Mouse (Mus musculus): ENCODE results near the gene Tefm.

DNA sequence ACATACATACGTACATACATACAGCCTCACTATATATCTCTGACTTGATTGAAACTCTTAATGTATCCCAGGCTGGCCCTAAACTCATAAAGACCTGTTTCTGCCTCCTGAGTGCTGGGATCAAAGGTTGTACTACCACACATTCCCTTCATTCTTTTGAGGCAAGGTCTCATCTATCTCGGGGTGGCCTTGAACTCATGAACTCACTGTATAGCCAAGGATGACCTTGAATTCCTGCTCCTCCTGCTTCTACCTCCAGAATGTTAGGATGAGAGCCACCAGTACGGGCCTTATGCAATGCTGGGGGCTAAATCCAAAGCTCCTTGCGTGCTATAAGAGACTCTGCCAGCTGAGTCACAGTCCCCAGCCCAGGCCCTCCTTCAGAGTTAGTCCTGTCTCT lies 19.1 kb upstream of the Tefm start:
- TF ChIP-seq CTCF (conservative IDR thresholded peaks at IDR 0.05 in 1 of 2, IDR thresholded peaks at IDR 0.05 in 1 of 2; ENCODE audit: low read depth in 2 of 2, low read length in 2 of 2) (no peak), POLR2A (IDR thresholded peaks at IDR 0.05; ENCODE audit: low read depth, low read length) (no peak), SIN3A (IDR thresholded peaks at IDR 0.05; ENCODE audit: low read length) (no peak), RAD21 (IDR thresholded peaks at IDR 0.05; ENCODE audit: low read depth, low read length) (no peak), TCF12 (IDR thresholded peaks at IDR 0.05; ENCODE audit: low read depth, low read length) (no peak), NRF1 (IDR thresholded peaks at IDR 0.05; ENCODE audit: low read depth, low read length) (no peak), POLR2AphosphoS2 (IDR thresholded peaks at IDR 0.05; ENCODE audit: low read depth, low read length) (no peak), RCOR1 (conservative IDR thresholded peaks at IDR 0.05; ENCODE audit: low read depth, low read length) (no peak)

Measured in CH12.LX (cell line).